ENCODE assay signal across 24 mouse cellular contexts in the genomic region with DNA sequence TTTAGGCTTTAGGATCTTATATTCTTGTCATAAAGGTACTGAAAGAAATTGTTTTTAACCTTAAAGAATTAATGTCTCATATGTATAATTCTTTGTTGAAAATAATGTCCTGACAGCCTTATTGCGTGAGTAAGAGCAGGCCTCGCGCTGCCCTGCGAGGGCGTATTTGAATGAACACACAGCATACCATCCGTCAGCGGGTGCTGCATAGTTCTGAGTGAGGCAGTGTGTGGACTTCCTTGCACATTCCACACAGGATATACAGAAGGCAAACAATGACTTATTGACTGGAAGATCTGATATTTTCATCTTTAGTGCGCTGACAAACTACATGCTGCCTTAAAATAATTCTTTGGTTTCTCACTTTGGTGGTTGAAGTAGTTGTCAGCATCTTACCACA.
DNase-seq lines count a peak whose midpoint lies in the region; ATAC-seq and TF ChIP-seq lines count a peak whose summit lies in the region.
"Had no signal": no experiment of that assay in that cellular context is flagged by ENCODE, and none has a peak within 500 bp of the region (broad histone marks: within the 10 kb centered on the region; RNA-seq: fewer than 3 reads in every experiment).

No protein-coding gene starts in this region.

- ATAC-seq in heart, embryonic 16.5 days (replicated peaks; ENCODE audit: extremely low read depth, insufficient read depth, low FRiP score), result peak; percentile 55; the same call in 1 of the 2 replicates
- ATAC-seq in heart, embryonic 12.5 days (ENCODE audit: insufficient number of reproducible peaks, low FRiP score), result no peak
- ATAC-seq in lung, postnatal 0 days, result no peak
- no peak for ATAC-seq in embryonic facial prominence, embryonic 14.5 days (ENCODE audit: low read depth)
- ATAC-seq: forebrain, embryonic 14.5 days; hindbrain, embryonic 16.5 days; inflammation-experienced regulatory T-cells, adult 6 months; intestine, postnatal 0 days had no signal

- DNase-seq in lung, postnatal 0 days (ENCODE audit: low spot score), result peak; percentile 17
- no peak for DNase-seq in lung, postnatal 25 days (ENCODE audit: low spot score)
- peak; percentile 13 for DNase-seq in embryonic facial prominence, embryonic 14.5 days (ENCODE audit: low spot score)
- no peak for DNase-seq in ovary, postnatal 36 days (ENCODE audit: low spot score)
- DNase-seq in thymus, postnatal 0 days (ENCODE audit: low spot score), result no peak
- DNase-seq: adrenal gland, postnatal 10 days; cerebellum, adult 11-12 months; cerebellum, adult 9-10 months; cerebellum, postnatal 25 days; gastrocnemius, postnatal 10 days; heart, adult 18-20 months; heart, postnatal 4 days had no signal

- no peak overlapping the region for H3K4me3 ChIP-seq in heart, embryonic 16.5 days (ENCODE audit: low read length)
- no peak overlapping the region for H3K4me3 ChIP-seq in heart, embryonic 12.5 days
- no peak overlapping the region for H3K4me3 ChIP-seq in lung, postnatal 0 days (ENCODE audit: low read depth, low read length)
- no peak overlapping the region for H3K4me3 ChIP-seq in embryonic facial prominence, embryonic 14.5 days (ENCODE audit: low read depth, low read length)
- H3K4me3 ChIP-seq: embryonic facial prominence, embryonic 15.5 days; erythroblast, embryonic 14.5 days; forebrain, embryonic 10.5 days; heart, embryonic 10.5 days; heart, embryonic 15.5 days; hindbrain, embryonic 12.5 days had no signal

- no peaks in the 10 kb centered on the region for H3K9me3 ChIP-seq in heart, embryonic 16.5 days (replicated peaks; ENCODE audit: control insufficient read depth, low read length)
- no peaks in the 10 kb centered on the region for H3K9me3 ChIP-seq in heart, embryonic 12.5 days (replicated peaks)
- no peaks in the 10 kb centered on the region for H3K9me3 ChIP-seq in lung, postnatal 0 days (ENCODE audit: low read length)
- no peaks in the 10 kb centered on the region for H3K9me3 ChIP-seq in embryonic facial prominence, embryonic 14.5 days (ENCODE audit: control insufficient read depth, low read length)
- H3K9me3 ChIP-seq: embryonic facial prominence, embryonic 15.5 days; forebrain, embryonic 10.5 days; heart, embryonic 10.5 days; heart, embryonic 15.5 days; hindbrain, embryonic 12.5 days had no signal

- H3K36me3 ChIP-seq in heart, embryonic 16.5 days (ENCODE audit: control insufficient read depth, insufficient read depth), result no peaks in the 10 kb centered on the region
- no peaks in the 10 kb centered on the region for H3K36me3 ChIP-seq in heart, embryonic 12.5 days
- H3K36me3 ChIP-seq in lung, postnatal 0 days (ENCODE audit: insufficient read depth, low read length), result no peaks in the 10 kb centered on the region
- H3K36me3 ChIP-seq in embryonic facial prominence, embryonic 14.5 days (ENCODE audit: control insufficient read depth, insufficient read depth, low read length), result no peaks in the 10 kb centered on the region
- H3K36me3 ChIP-seq: embryonic facial prominence, embryonic 15.5 days; forebrain, embryonic 10.5 days; heart, embryonic 10.5 days; heart, embryonic 15.5 days; hindbrain, embryonic 12.5 days had no signal

- no peak overlapping the region for H3K9ac ChIP-seq in heart, embryonic 16.5 days (ENCODE audit: low read length)
- no peak overlapping the region for H3K9ac ChIP-seq in heart, embryonic 12.5 days
- no peak overlapping the region for H3K9ac ChIP-seq in lung, postnatal 0 days (replicated peaks; ENCODE audit: low read depth)
- H3K9ac ChIP-seq in embryonic facial prominence, embryonic 14.5 days (ENCODE audit: low read depth, low read length), result no peak overlapping the region
- H3K9ac ChIP-seq: embryonic facial prominence, embryonic 15.5 days; heart, embryonic 15.5 days; hindbrain, embryonic 12.5 days had no signal

- no peak for TF ChIP-seq EP300 in lung, postnatal 0 days (IDR thresholded peaks at IDR 0.05)

- 35% methylated on average over 8 of the region's 8 CpGs for WGBS in heart, embryonic 16.5 days
- WGBS in heart, embryonic 12.5 days, result 42% methylated on average over 8 of the region's 8 CpGs
- WGBS in lung, postnatal 0 days, result 47% methylated on average over 8 of the region's 8 CpGs
- 67% methylated on average over 8 of the region's 8 CpGs for WGBS in embryonic facial prominence, embryonic 14.5 days

- peaks cover 9% of the 10 kb centered on the region for H3K4me1 ChIP-seq in heart, embryonic 16.5 days (ENCODE audit: control insufficient read depth, insufficient read depth, low read length)
- peaks cover 3% of the 10 kb centered on the region; the same call in 1 of the 2 replicates for H3K4me1 ChIP-seq in heart, embryonic 12.5 days (replicated peaks)
- H3K4me1 ChIP-seq in lung, postnatal 0 days (ENCODE audit: insufficient read depth, low read depth, low read length), result no peaks in the 10 kb centered on the region
- H3K4me1 ChIP-seq in embryonic facial prominence, embryonic 14.5 days (ENCODE audit: control insufficient read depth, insufficient read depth, low read length), result no peaks in the 10 kb centered on the region
- H3K4me1 ChIP-seq: embryonic facial prominence, embryonic 15.5 days; heart, embryonic 10.5 days; hindbrain, embryonic 12.5 days had no signal

- no peaks in the 10 kb centered on the region for H3K27me3 ChIP-seq in heart, embryonic 16.5 days (ENCODE audit: control insufficient read depth, insufficient read depth, low read length)
- H3K27me3 ChIP-seq in heart, embryonic 12.5 days (replicated peaks), result no peaks in the 10 kb centered on the region
- H3K27me3 ChIP-seq in lung, postnatal 0 days (replicated peaks; ENCODE audit: insufficient read depth, low read length), result no peaks in the 10 kb centered on the region
- no peaks in the 10 kb centered on the region for H3K27me3 ChIP-seq in embryonic facial prominence, embryonic 14.5 days (replicated peaks; ENCODE audit: control insufficient read depth, insufficient read depth, low read length)
- H3K27me3 ChIP-seq: embryonic facial prominence, embryonic 15.5 days; heart, embryonic 15.5 days; hindbrain, embryonic 12.5 days had no signal

- H3K27ac ChIP-seq in heart, embryonic 16.5 days (ENCODE audit: low read length), result no peak overlapping the region
- H3K27ac ChIP-seq in heart, embryonic 12.5 days (ENCODE audit: poor library complexity, severe bottlenecking), result no peak overlapping the region
- no peak overlapping the region for H3K27ac ChIP-seq in lung, postnatal 0 days (ENCODE audit: low read length)
- no peak overlapping the region for H3K27ac ChIP-seq in embryonic facial prominence, embryonic 14.5 days (replicated peaks; ENCODE audit: low read depth, low read length)
- H3K27ac ChIP-seq: embryonic facial prominence, embryonic 15.5 days; forebrain, embryonic 10.5 days; heart, embryonic 10.5 days; heart, embryonic 15.5 days; hindbrain, embryonic 12.5 days had no signal

- no peak for TF ChIP-seq CTCF in lung, postnatal 0 days (IDR thresholded peaks at IDR 0.05)

- H3K4me2 ChIP-seq in heart, embryonic 16.5 days (ENCODE audit: low read depth, low read length), result no peak overlapping the region
- H3K4me2 ChIP-seq in heart, embryonic 12.5 days, result no peak overlapping the region
- no peak overlapping the region for H3K4me2 ChIP-seq in lung, postnatal 0 days (replicated peaks; ENCODE audit: low read depth, low read length)
- no peak overlapping the region for H3K4me2 ChIP-seq in embryonic facial prominence, embryonic 14.5 days (ENCODE audit: low read depth, low read length)
- H3K4me2 ChIP-seq: embryonic facial prominence, embryonic 15.5 days; heart, embryonic 15.5 days; hindbrain, embryonic 12.5 days had no signal

Comparison
In these comparisons a context has a peak if more than half of its experiments do, and no peak if none do; other contexts are left out.
1. DNase-seq: peak in lung, postnatal 0 days (single experiment) and embryonic facial prominence, embryonic 14.5 days (single experiment); none in lung, postnatal 25 days (single experiment), ovary, postnatal 36 days (single experiment) and thymus, postnatal 0 days (single experiment).